Mouse (Mus musculus) midbrain, embryonic 12.5 days (tissue): ENCODE data around the gene Cldn6. TPM values are rescaled to one million over a fixed set of nuclear protein-coding genes. Genes with fewer than 3 reads are reported as not detected.

ENCODE experiments used
- ATAC-seq: fragments of 200-750 bp; cut with Nextera tagmentation; 2 replicates; pipeline ENCODE4 v1.8.0; 2017; ENCODE audit warnings: low read depth, moderate TSS enrichment, moderate library complexity; ENCODE audit not compliant: low FRiP score
- H3K27ac ChIP-seq: fragments of 300-500 bp; sonication (generic); replicated peaks from 2 replicates; pipeline ENCODE4 v1.5.1; 2016; ENCODE audit warnings: mild to moderate bottlenecking
- H3K27me3 ChIP-seq: fragments of 300-500 bp; sonication (generic); 2 replicates; pipeline ENCODE4 v1.6.1; 2016; ENCODE audit warnings: mild to moderate bottlenecking
- H3K36me3 ChIP-seq: fragments of 300-500 bp; sonication (generic); 2 replicates; pipeline ENCODE4 v1.6.1; 2016
- H3K4me1 ChIP-seq: fragments of 300-500 bp; sonication (generic); 2 replicates; pipeline ENCODE4 v1.6.1; 2016
- H3K4me2 ChIP-seq: fragments of 300-500 bp; sonication (generic); replicated peaks from 2 replicates; pipeline ENCODE4 v1.6.1; 2016; ENCODE audit warnings: mild to moderate bottlenecking, moderate library complexity
- H3K4me3 ChIP-seq: fragments of 300-500 bp; sonication (generic); 2 replicates; pipeline ENCODE4 v1.5.1; 2016; ENCODE audit warnings: mild to moderate bottlenecking
- H3K9ac ChIP-seq: fragments of 300-500 bp; sonication (generic); replicated peaks from 2 replicates; pipeline ENCODE4 v1.6.1; 2016; ENCODE audit warnings: mild to moderate bottlenecking, moderate library complexity
- H3K9me3 ChIP-seq: fragments of 300-500 bp; sonication (generic); 2 replicates; pipeline ENCODE4 v1.6.1; 2016; ENCODE audit warnings: mild to moderate bottlenecking
- WGBS: fragments of 180-500 bp; shearing (Covaris S2); methylation state at CpG from one replicate; pipeline ENCODE4 v1.1.7; 2016; 5-methylcytosine and 5-hydroxymethylcytosine counted together
- polyA plus RNA-seq: library from polyadenylated mRNA; unstranded; fragments of >200 nt; fragmentation: Nextera tagmentation; extraction: Ambion mirVana; gene quantifications from 2 replicates; pipeline ENCODE4 v1.2.1, GENCODE M21; 2016

Gene Cldn6
- polyA plus RNA-seq, 1 experiment from 2014 or later, result 2.8 TPM

- peak; percentile 78 for ATAC-seq
- peaks cover 59% of the 10 kb centered on the region for H3K27me3 ChIP-seq
- peak overlapping the region; percentile 99 for H3K4me2 ChIP-seq
- H3K9me3 ChIP-seq, result no peaks in the 10 kb centered on the region
- H3K36me3 ChIP-seq, result no peaks in the 10 kb centered on the region
- H3K4me3 ChIP-seq, result peak overlapping the region; percentile 75
- H3K27ac ChIP-seq, result 0 out of 2 replicates have a peak overlapping the region, but pooled peaks have one; percentile 35
- H3K4me1 ChIP-seq, result 0 out of 2 replicates have a peak, but pooled peaks cover 4% of the 10 kb centered on the region
- WGBS, result under 1% methylated on average over 82 of the region's 101 CpGs
- H3K9ac ChIP-seq, result peak overlapping the region; percentile 64
These were observed 20.4 kb downstream of the Cldn6 start for GRCm38 (mm10) chr17:23699131-23700077.

- Histone ChIP-seq H3K9ac (peak overlapping the region; percentile 64), H3K4me1 (0 out of 2 replicates have a peak, but pooled peaks cover 4% of the 10 kb centered on the region), H3K27me3 (peaks cover 61% of the 10 kb centered on the region), H3K4me3 (peak overlapping the region; percentile 75), H3K27ac (0 out of 2 replicates have a peak overlapping the region, but pooled peaks have one; percentile 35), H3K9me3 (no peaks in the 10 kb centered on the region), H3K36me3 (no peaks in the 10 kb centered on the region), H3K4me2 (peak overlapping the region; percentile 99)
- peak; percentile 99 for ATAC-seq
- WGBS, result under 1% methylated on average over 14 of the region's 28 CpGs
These were observed 21.0 kb downstream of the Cldn6 start for GRCm38 (mm10) chr17:23700079-23700478.

DNA sequence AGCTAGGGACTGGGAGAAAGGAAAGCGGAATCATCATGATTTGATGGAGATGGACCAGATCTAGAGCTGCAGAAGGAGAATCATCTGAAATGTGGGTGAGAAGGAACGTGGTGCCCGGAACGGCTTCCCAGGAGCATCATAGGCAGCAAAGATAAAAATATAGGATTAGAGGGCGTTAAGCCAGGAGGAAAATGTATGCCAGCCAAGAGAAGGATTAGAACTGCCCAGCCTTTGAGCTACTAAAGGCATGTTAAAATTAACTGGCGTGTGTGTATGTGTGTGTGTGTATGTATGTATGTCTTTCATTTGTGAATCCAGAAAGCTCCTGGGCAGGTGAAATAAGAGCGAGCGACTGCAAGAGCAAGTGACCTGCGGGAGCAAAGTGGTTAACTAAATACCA lies 24.3 kb downstream of the Cldn6 start:
- no peak overlapping the region for H3K9ac ChIP-seq
- no peak for ATAC-seq
- H3K9me3 ChIP-seq, result no peaks in the 10 kb centered on the region
- H3K36me3 ChIP-seq, result no peaks in the 10 kb centered on the region
- H3K4me3 ChIP-seq, result no peak overlapping the region
- H3K4me1 ChIP-seq, result 0 out of 2 replicates have a peak, but pooled peaks cover 4% of the 10 kb centered on the region
- H3K4me2 ChIP-seq, result no peak overlapping the region
- no peak overlapping the region for H3K27ac ChIP-seq
- H3K27me3 ChIP-seq, result peaks cover 54% of the 10 kb centered on the region
- WGBS, result 83% methylated on average over 9 of the region's 9 CpGs

DNA sequence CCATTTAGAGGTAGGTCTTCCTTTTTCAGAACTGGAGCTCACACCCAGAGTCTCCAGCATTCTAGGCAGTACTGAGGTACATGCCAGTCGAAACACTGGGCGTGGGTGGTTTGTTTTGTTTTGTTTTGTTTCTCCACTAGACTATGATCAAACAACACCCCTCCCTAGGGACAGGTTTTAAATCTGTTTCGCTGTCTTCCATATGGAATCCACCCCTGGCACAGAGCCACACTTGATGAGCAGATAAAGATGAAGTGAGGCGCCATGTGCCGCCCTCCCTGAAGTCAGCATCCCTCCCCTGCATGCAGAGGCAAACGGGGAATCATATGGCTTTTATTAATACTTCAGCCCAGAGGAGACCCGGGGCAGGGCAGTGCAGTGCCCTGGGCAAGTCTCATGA lies 25.7 kb downstream of the Cldn6 start:
- H3K4me2 ChIP-seq, result no peak overlapping the region
- no peaks in the 10 kb centered on the region for H3K4me1 ChIP-seq
- no peak overlapping the region for H3K4me3 ChIP-seq
- H3K9me3 ChIP-seq, result no peaks in the 10 kb centered on the region
- H3K36me3 ChIP-seq, result no peaks in the 10 kb centered on the region
- H3K9ac ChIP-seq, result no peak overlapping the region
- peaks cover 43% of the 10 kb centered on the region for H3K27me3 ChIP-seq
- no peak overlapping the region for H3K27ac ChIP-seq
- WGBS, result 65% methylated on average over 7 of the region's 7 CpGs
- no peak for ATAC-seq

DNA sequence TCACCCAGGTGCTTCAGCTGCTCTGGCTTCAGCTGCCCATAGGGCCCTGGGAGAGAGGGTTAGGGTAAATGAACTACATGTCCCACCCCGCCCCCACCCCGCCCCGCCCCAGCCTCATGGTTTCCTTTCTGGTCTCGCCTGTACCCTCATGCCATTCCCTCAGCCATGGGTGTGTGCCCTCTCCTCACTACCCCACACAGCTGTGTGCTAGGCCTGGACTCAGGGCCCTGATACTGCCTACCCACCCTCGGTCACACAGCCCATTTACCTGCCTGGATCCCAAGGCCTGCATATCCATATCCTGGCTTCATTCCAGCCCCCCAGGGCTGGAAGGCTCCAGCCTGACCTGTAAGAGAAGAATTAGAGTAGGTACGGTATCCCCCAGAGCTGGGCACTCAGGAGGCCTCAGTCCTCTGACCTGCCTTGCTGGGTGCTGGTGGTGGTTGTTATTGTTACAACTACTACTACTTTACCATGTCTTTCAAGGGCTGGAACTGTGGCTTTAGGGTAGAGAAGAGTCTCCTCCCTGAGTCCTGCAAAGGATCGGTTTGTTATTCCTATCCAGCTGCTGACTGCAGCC lies 26.6 kb downstream of the Cldn6 start:
- H3K27ac ChIP-seq, result no peak overlapping the region
- peaks cover 37% of the 10 kb centered on the region for H3K27me3 ChIP-seq
- H3K4me2 ChIP-seq, result no peak overlapping the region
- no peaks in the 10 kb centered on the region for H3K4me1 ChIP-seq
- WGBS, result 85% methylated on average over 7 of the region's 7 CpGs
- no peak overlapping the region for H3K9ac ChIP-seq
- peak; percentile 49 for ATAC-seq
- H3K4me3 ChIP-seq, result no peak overlapping the region
- H3K36me3 ChIP-seq, result no peaks in the 10 kb centered on the region
- H3K9me3 ChIP-seq, result no peaks in the 10 kb centered on the region

- H3K27ac ChIP-seq, result no peak overlapping the region
- ATAC-seq, result peak; percentile 41; the same call in 1 of the 2 replicates
- H3K27me3 ChIP-seq, result peaks cover 31% of the 10 kb centered on the region
- H3K9me3 ChIP-seq, result no peaks in the 10 kb centered on the region
- H3K36me3 ChIP-seq, result no peaks in the 10 kb centered on the region
- H3K4me3 ChIP-seq, result no peak overlapping the region
- H3K9ac ChIP-seq, result no peak overlapping the region
- no peak overlapping the region for H3K4me2 ChIP-seq
- 0% methylated on average over 3 of the region's 3 CpGs for WGBS
- no peaks in the 10 kb centered on the region for H3K4me1 ChIP-seq
These were observed 27.2 kb downstream of the Cldn6 start for GRCm38 (mm10) chr17:23706212-23706611.

GRCm38 (mm10) chr17:23717003-23717402 lies 38.0 kb downstream of the Cldn6 start:
- ATAC-seq, result no peak
- H3K27ac ChIP-seq, result no peak overlapping the region
- no peaks in the 10 kb centered on the region for H3K9me3 ChIP-seq
- no peak overlapping the region for H3K4me3 ChIP-seq
- H3K36me3 ChIP-seq, result no peaks in the 10 kb centered on the region
- H3K4me2 ChIP-seq, result no peak overlapping the region
- H3K4me1 ChIP-seq, result no peaks in the 10 kb centered on the region
- no peak overlapping the region for H3K9ac ChIP-seq
- 63% methylated on average over 2 of the region's 2 CpGs for WGBS
- H3K27me3 ChIP-seq, result peaks cover 13% of the 10 kb centered on the region

GRCm38 (mm10) chr17:23719455-23719854 lies 40.4 kb downstream of the Cldn6 start:
- 27% methylated on average over 1 of the region's 1 CpGs for WGBS

GRCm38 (mm10) chr17:23721886-23722285 lies 42.8 kb downstream of the Cldn6 start:
- no peak overlapping the region for H3K4me3 ChIP-seq
- no peak for ATAC-seq
- no peak overlapping the region for H3K9ac ChIP-seq
- peaks cover 5% of the 10 kb centered on the region for H3K4me1 ChIP-seq
- no peaks in the 10 kb centered on the region for H3K9me3 ChIP-seq
- peaks cover 10% of the 10 kb centered on the region for H3K27me3 ChIP-seq
- 89% methylated on average over 2 of the region's 2 CpGs for WGBS
- no peak overlapping the region for H3K4me2 ChIP-seq
- no peaks in the 10 kb centered on the region for H3K36me3 ChIP-seq
- no peak overlapping the region for H3K27ac ChIP-seq

More at GRCm38 (mm10) chr17:23719455-23719854, 40.4 kb downstream of the Cldn6 start:
- no peak for ATAC-seq
- Histone ChIP-seq H3K4me2 (no peak overlapping the region), H3K4me3 (no peak overlapping the region), H3K27ac (no peak overlapping the region), H3K27me3 (peaks cover 13% of the 10 kb centered on the region), H3K9me3 (no peaks in the 10 kb centered on the region), H3K4me1 (no peaks in the 10 kb centered on the region), H3K9ac (no peak overlapping the region), H3K36me3 (no peaks in the 10 kb centered on the region)

- H3K9ac ChIP-seq, result no peak within 1 kb of the TSS
- WGBS, result 79% methylated on average over 7 of the region's 7 CpGs
These were observed 43.5 kb downstream of the Cldn6 start, which contains the start of gene 1520401A03Rik for GRCm38 (mm10) chr17:23722376-23723125. 1520401A03Rik (minus strand) TSS chr17:23722783.

GRCm38 (mm10) chr17:23725477-23725876 lies 46.4 kb downstream of the Cldn6 start:
- no peak overlapping the region for H3K27ac ChIP-seq
- H3K9me3 ChIP-seq, result no peaks in the 10 kb centered on the region
- H3K4me3 ChIP-seq, result peak overlapping the region; percentile 93
- H3K27me3 ChIP-seq, result no peaks in the 10 kb centered on the region
- no peak for ATAC-seq
- WGBS, result 69% methylated on average over 4 of the region's 4 CpGs
- peak overlapping the region; percentile 95 for H3K4me2 ChIP-seq
- H3K4me1 ChIP-seq, result peaks cover 14% of the 10 kb centered on the region
- no peaks in the 10 kb centered on the region for H3K36me3 ChIP-seq
- H3K9ac ChIP-seq, result peak overlapping the region; percentile 42; the same call in 1 of the 2 replicates

More at GRCm38 (mm10) chr17:23722376-23723125, 43.5 kb downstream of the Cldn6 start, which contains the start of gene 1520401A03Rik:
- Histone ChIP-seq H3K36me3 (no peaks in the 10 kb centered on the region), H3K4me2 (no peak within 1 kb of the TSS), H3K27ac (no peak within 1 kb of the TSS), H3K9me3 (no peaks in the 10 kb centered on the region), H3K27me3 (peaks cover 7% of the 10 kb centered on the region), H3K4me3 (no peak within 1 kb of the TSS), H3K4me1 (peaks cover 12% of the 10 kb centered on the region)
- ATAC-seq, result no peak
